Mouse (Mus musculus): ENCODE measurements around the gene Mmp11.

DNA sequence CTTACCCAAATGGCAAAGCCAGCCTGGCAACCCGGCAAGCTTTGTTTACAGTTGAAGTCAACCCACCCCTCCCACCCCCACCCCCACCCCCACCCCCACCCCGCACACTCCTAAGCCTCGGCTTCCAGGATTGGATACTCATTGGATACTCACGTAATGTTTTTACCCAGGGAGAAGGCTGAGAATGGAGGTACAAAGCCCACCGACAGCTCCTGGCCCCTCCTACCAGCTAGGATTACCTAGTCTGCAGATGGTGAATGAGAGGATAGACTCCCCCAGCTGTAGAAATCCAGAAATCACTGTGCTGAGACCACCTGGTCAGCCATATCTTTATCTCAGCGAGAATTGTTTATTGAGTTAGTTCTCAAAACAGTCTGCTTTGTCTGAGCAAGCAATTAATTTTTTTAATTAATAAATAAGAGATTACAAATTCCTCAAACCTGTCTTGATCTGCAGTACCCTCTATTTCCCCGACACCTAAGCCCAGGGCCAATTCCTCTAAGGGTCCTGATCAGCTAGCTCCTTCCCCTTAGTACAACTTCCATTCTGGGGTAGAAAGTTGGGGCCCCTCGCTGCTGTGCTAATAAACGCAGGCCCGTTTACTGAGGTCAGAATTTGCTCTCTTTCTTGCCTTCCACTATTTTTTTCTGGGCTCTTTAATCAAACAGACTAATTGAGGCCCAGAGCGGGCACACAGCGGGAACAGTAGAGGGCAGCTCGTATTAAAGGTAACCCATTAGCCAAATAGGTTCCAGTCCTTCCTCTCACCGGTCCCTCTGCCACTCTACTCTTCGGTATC is 53.7 kb downstream of the Mmp11 start:
- TF ChIP-seq TCF12 (IDR thresholded peaks at IDR 0.05; ENCODE audit: low read depth, low read length) (no peak), CTCF (conservative IDR thresholded peaks at IDR 0.05 in 1 of 2, IDR thresholded peaks at IDR 0.05 in 1 of 2; ENCODE audit: low read depth in 2 of 2, low read length in 2 of 2) (no peak), POLR2AphosphoS2 (IDR thresholded peaks at IDR 0.05; ENCODE audit: low read depth, low read length) (no peak)
